Mouse (Mus musculus) heart, embryonic 15.5 days (tissue): Measurements from ENCODE around the gene Lag3. TPM values are rescaled to one million over a fixed set of nuclear protein-coding genes. Genes with fewer than 3 reads are reported as not detected.
A peak's percentile ranks its signal among the peaks of the same experiment; 100 is the strongest.

Source experiments
- ATAC-seq: fragments of 200-750 bp; cut with Nextera tagmentation; replicated peaks from 2 replicates; pipeline ENCODE4 v1.8.0; 2017; ENCODE audit warnings: low read depth, moderate TSS enrichment; ENCODE audit not compliant: insufficient number of reproducible peaks, insufficient read depth, low FRiP score
- H3K27ac ChIP-seq: fragments of 300-500 bp; sonication (generic); 2 replicates; pipeline ENCODE4 v1.5.1; 2015; ENCODE audit warnings: mild to moderate bottlenecking, inconsistent platforms
- H3K27me3 ChIP-seq: fragments of 300-500 bp; sonication (generic); 2 replicates; pipeline ENCODE4 v1.6.1; 2015; ENCODE audit warnings: inconsistent platforms
- H3K36me3 ChIP-seq: fragments of 300-500 bp; sonication (generic); 2 replicates; pipeline ENCODE4 v1.6.1; 2015; ENCODE audit warnings: mild to moderate bottlenecking, inconsistent platforms
- H3K4me1 ChIP-seq: fragments of 300-500 bp; sonication (generic); replicated peaks from 2 replicates; pipeline ENCODE4 v1.6.1; 2015; ENCODE audit warnings: inconsistent platforms
- H3K4me2 ChIP-seq: fragments of 300-500 bp; sonication (generic); 2 replicates; pipeline ENCODE4 v1.6.1; 2015; ENCODE audit warnings: inconsistent platforms, mild to moderate bottlenecking, moderate library complexity
- H3K4me3 ChIP-seq: fragments of 300-500 bp; sonication (generic); 2 replicates; pipeline ENCODE4 v1.5.1; 2015; ENCODE audit warnings: mild to moderate bottlenecking, inconsistent platforms
- H3K9ac ChIP-seq: fragments of 300-500 bp; sonication (generic); 2 replicates; pipeline ENCODE4 v1.6.1; 2015; ENCODE audit warnings: mild to moderate bottlenecking, inconsistent platforms
- H3K9me3 ChIP-seq: fragments of 300-500 bp; sonication (generic); replicated peaks from 2 replicates; pipeline ENCODE4 v1.6.1; 2016; ENCODE audit warnings: inconsistent platforms
- WGBS: fragments of 180-500 bp; shearing (Covaris S2); methylation state at CpG from one replicate; pipeline ENCODE4 v1.1.7; 2015; ENCODE audit warnings: mixed read lengths; 5-methylcytosine and 5-hydroxymethylcytosine counted together
- polyA plus RNA-seq: library from polyadenylated mRNA; unstranded; fragments of >200 nt; fragmentation: Nextera tagmentation; extraction: Ambion mirVana; gene quantifications from 2 replicates; pipeline ENCODE4 v1.2.1, GENCODE M21; 2015

The Lag3 gene
- polyA plus RNA-seq, 1 experiment from 2014 or later = 1.2 TPM

GRCm38 (mm10) chr6:124865766-124866362 lies 45.6 kb downstream of the Lag3 start:
- Histone ChIP-seq H3K36me3 (no peaks in the 10 kb centered on the region), H3K4me1 (peaks cover 21% of the 10 kb centered on the region), H3K4me3 (no peak overlapping the region), H3K27me3 (peaks cover 45% of the 10 kb centered on the region), H3K27ac (no peak overlapping the region), H3K4me2 (no peak overlapping the region), H3K9ac (no peak overlapping the region), H3K9me3 (no peaks in the 10 kb centered on the region)
- 67% methylated on average over 17 of the region's 18 CpGs for whole genome bisulfite sequencing
- no peak for ATAC-seq

- H3K4me1 ChIP-seq = peaks cover 28% of the 10 kb centered on the region
- H3K36me3 ChIP-seq = no peaks in the 10 kb centered on the region
- peaks cover 55% of the 10 kb centered on the region for H3K27me3 ChIP-seq
- peak within 1 kb of the TSS; percentile 95 for H3K4me2 ChIP-seq
- WGBS = 1% methylated on average over 39 of the region's 43 CpGs
- H3K9ac ChIP-seq = peak within 1 kb of the TSS; percentile 68
- no peak within 1 kb of the TSS; the same call in 1 of the 2 replicates for H3K27ac ChIP-seq
- H3K4me3 ChIP-seq = peak within 1 kb of the TSS; percentile 64
- no peaks in the 10 kb centered on the region for H3K9me3 ChIP-seq
- ATAC-seq = peak; percentile 51
These were observed 47.7 kb downstream of the Lag3 start, which contains the start of gene Gpr162 for GRCm38 (mm10) chr6:124863658-124864298. TSS of gene Gpr162 (minus strand) at chr6:124863983.

- ATAC-seq = peak; percentile 7; the same call in 1 of the 2 replicates
- H3K27ac ChIP-seq = no peak overlapping the region
- H3K4me2 ChIP-seq = peak overlapping the region; percentile 95
- no peaks in the 10 kb centered on the region for H3K36me3 ChIP-seq
- H3K9me3 ChIP-seq = no peaks in the 10 kb centered on the region
- WGBS = 2% methylated on average over 15 of the region's 16 CpGs
- peak overlapping the region; percentile 64 for H3K4me3 ChIP-seq
- H3K4me1 ChIP-seq = peaks cover 32% of the 10 kb centered on the region
- peaks cover 61% of the 10 kb centered on the region for H3K27me3 ChIP-seq
- peak overlapping the region; percentile 68 for H3K9ac ChIP-seq
These were observed 48.3 kb downstream of the Lag3 start for GRCm38 (mm10) chr6:124863125-124863657.

DNA sequence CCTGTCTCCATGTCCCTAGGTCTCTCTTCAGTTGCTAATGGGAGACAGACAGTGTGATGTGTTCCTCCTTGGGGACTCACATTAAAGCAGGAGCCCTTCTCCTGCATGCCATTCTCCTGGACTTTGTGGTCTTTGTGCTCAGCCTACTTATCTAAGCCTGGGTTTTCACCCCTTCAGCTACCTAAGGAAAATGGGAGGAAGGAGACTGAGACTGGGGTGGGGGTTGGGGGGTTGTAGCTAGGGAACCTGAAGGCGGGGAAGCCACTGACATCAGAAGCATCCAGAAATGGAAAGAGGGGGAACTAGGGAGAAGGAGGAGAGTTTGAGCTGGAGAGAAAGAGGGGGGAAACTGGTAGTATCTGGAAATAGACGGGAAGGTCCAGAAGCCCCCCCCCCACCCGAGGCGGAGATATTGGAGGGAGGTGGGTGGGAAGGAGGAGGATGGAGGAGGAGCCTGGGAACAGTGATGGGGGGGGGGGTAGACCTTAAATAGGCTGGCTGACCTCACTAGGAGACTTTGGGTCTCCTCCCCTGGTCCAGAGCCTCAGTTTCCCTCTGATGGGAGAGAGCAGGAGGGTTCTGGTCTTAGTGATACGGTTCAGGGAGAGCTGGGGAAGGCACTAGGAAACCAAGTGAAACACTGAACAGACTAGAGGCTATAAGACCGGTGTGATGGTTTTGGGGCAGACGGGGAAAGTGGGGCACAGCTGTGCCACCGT lies 48.9 kb downstream of the Lag3 start:
- Histone ChIP-seq H3K27ac (no peak overlapping the region), H3K4me3 (peak overlapping the region; percentile 64), H3K4me2 (peak overlapping the region; percentile 95), H3K9me3 (no peaks in the 10 kb centered on the region), H3K9ac (peak overlapping the region; percentile 68), H3K4me1 (peaks cover 38% of the 10 kb centered on the region), H3K36me3 (no peaks in the 10 kb centered on the region), H3K27me3 (peaks cover 67% of the 10 kb centered on the region)
- WGBS = 21% methylated on average over 8 of the region's 8 CpGs
- ATAC-seq = no peak

DNA sequence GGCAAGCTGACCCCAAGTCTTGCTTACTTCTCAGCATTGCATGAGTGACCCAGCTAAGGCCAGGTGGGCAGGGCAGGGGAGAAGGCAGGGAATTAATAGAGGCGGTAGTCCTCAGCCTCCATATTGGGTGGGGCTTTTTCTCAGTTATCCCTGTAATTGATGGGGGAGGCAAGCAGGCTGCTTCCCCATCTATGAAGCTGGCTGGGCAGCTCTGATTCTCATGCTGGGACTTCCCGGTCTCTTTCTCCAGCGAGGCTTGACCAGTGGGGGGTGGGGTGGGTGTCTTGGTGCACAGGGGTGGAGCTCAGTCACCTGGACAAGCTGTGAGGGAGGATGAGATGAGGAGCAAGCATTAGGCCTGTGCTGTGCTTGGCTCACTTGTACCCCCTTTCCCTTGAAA lies 49.7 kb downstream of the Lag3 start:
- ATAC-seq = no peak
- H3K4me1 ChIP-seq = peaks cover 38% of the 10 kb centered on the region
- H3K9me3 ChIP-seq = no peaks in the 10 kb centered on the region
- H3K36me3 ChIP-seq = no peaks in the 10 kb centered on the region
- peaks cover 60% of the 10 kb centered on the region for H3K27me3 ChIP-seq
- H3K9ac ChIP-seq = no peak overlapping the region
- WGBS = 27% methylated on average over 3 of the region's 3 CpGs
- no peak overlapping the region for H3K4me2 ChIP-seq
- no peak overlapping the region for H3K27ac ChIP-seq
- no peak overlapping the region for H3K4me3 ChIP-seq

GRCm38 (mm10) chr6:124861266-124861665 lies 50.2 kb downstream of the Lag3 start:
- no peak for ATAC-seq
- no peak overlapping the region for H3K4me3 ChIP-seq
- WGBS = 81% methylated on average over 19 of the region's 19 CpGs
- no peak overlapping the region for H3K9ac ChIP-seq
- no peak overlapping the region for H3K27ac ChIP-seq
- peaks cover 41% of the 10 kb centered on the region for H3K4me1 ChIP-seq
- no peaks in the 10 kb centered on the region for H3K9me3 ChIP-seq
- H3K4me2 ChIP-seq = no peak overlapping the region
- H3K27me3 ChIP-seq = peaks cover 55% of the 10 kb centered on the region
- H3K36me3 ChIP-seq = no peaks in the 10 kb centered on the region

DNA sequence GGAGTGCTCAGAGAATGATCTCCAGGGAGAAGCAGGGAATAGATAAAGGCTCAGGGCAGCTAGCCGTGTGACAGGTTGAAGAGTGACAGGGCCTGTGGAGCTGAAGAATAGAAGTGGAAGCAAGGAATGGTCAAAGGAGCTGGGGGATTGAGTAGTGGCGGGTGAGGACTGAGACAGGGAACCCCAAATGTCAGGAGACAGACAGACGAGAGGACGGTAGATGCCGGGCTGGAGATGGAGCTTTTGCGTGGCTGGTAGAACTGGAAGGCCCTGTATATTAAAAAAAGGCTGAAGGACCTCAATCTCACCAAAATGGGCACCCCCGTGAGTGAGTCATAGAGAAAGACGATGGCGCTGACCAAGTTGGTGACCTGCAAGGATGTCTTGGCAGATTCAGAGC lies 51.0 kb downstream of the Lag3 start:
- WGBS = 81% methylated on average over 9 of the region's 9 CpGs

GRCm38 (mm10) chr6:124859725-124860124 lies 51.8 kb downstream of the Lag3 start:
- Histone ChIP-seq H3K9ac (peak overlapping the region; percentile 31; the same call in 1 of the 2 replicates), H3K4me3 (0 out of 2 replicates have a peak overlapping the region, but pooled peaks have one; percentile 13), H3K4me2 (peak overlapping the region; percentile 37; the same call in 1 of the 2 replicates), H3K27me3 (peaks cover 48% of the 10 kb centered on the region), H3K27ac (no peak overlapping the region), H3K4me1 (peaks cover 50% of the 10 kb centered on the region), H3K36me3 (no peaks in the 10 kb centered on the region), H3K9me3 (no peaks in the 10 kb centered on the region)
- ATAC-seq = no peak
- 7% methylated on average over 12 of the region's 12 CpGs for WGBS

More for the DNA sequence above, 51.0 kb downstream of the Lag3 start:
- H3K4me3 ChIP-seq = no peak overlapping the region
- H3K4me1 ChIP-seq = peaks cover 46% of the 10 kb centered on the region
- peaks cover 52% of the 10 kb centered on the region for H3K27me3 ChIP-seq
- H3K9me3 ChIP-seq = no peaks in the 10 kb centered on the region
- no peak overlapping the region for H3K9ac ChIP-seq
- ATAC-seq = no peak
- H3K27ac ChIP-seq = no peak overlapping the region
- H3K4me2 ChIP-seq = no peak overlapping the region
- H3K36me3 ChIP-seq = no peaks in the 10 kb centered on the region

GRCm38 (mm10) chr6:124858561-124859318 lies 52.8 kb downstream of the Lag3 start:
- peaks cover 43% of the 10 kb centered on the region for H3K27me3 ChIP-seq
- no peak overlapping the region for H3K9ac ChIP-seq
- no peak overlapping the region for H3K27ac ChIP-seq
- peaks cover 52% of the 10 kb centered on the region for H3K4me1 ChIP-seq
- no peak overlapping the region for H3K4me3 ChIP-seq
- no peaks in the 10 kb centered on the region for H3K9me3 ChIP-seq
- H3K4me2 ChIP-seq = peak overlapping the region; percentile 98
- ATAC-seq = no peak
- H3K36me3 ChIP-seq = peaks cover under 1% of the 10 kb centered on the region; the same call in 1 of the 2 replicates
- WGBS = 62% methylated on average over 28 of the region's 28 CpGs

- Histone ChIP-seq H3K9me3 (no peaks in the 10 kb centered on the region), H3K27me3 (peaks cover 42% of the 10 kb centered on the region), H3K4me1 (peaks cover 46% of the 10 kb centered on the region), H3K4me2 (peak overlapping the region; percentile 98), H3K4me3 (peak overlapping the region; percentile 81), H3K9ac (peak overlapping the region; percentile 14; the same call in 1 of the 2 replicates), H3K36me3 (peaks cover 8% of the 10 kb centered on the region; the same call in 1 of the 2 replicates), H3K27ac (peak overlapping the region; percentile 87)
- ATAC-seq = no peak
- WGBS = 28% methylated on average over 26 of the region's 26 CpGs
These were observed 53.5 kb downstream of the Lag3 start for GRCm38 (mm10) chr6:124857840-124858530.
